Mouse (Mus musculus): ENCODE data around the gene Stab2.

The Stab2 gene

DNA sequence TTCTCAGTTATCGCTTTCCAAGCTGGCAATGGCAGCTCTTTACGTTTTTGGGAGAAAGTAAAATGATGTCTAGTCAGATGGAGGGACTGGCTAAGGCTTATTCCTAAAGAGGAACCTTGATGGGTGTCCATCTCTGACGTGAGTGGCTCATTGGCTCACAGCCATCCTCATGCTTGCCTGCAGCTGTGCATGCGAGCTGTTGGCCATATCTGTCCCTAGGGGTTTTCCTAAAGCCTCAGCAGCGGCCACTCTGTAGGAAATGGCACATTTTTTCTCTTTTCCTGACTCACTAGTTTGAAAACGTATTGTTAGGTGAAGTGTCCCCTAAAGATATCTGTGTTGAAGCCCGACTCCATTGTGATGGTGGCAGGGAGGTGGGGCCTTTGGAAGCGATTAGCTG is 18.0 kb downstream of the Stab2 start:
- DNase-seq: peak in 1 of 2 experiments; percentile 36

- DNase-seq: peak; percentile 71 to 75
Measured at GRCm38 (mm10) chr10:86976001-86976726, 31.7 kb downstream of the Stab2 start.

DNA sequence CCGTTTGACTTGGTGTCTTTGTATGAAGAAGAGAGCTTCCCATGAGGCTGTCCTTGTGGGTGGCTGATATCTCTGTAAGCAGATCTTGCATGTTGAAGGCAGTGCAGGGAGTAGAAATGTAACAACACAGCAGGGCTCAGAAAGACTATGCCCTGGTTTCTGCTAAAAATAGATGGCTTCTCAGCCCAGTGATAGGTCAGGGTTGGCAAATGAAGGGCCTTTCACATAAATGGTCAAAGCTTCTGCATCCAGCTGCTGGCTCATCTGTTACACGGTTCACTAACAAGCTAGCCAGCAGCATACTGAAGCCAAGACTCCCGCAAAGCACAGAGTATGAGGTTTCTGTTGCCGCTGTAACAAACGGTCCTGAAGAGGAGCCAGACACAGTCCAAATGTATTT is 34.5 kb downstream of the Stab2 start:
- DNase-seq: no peak

DNA sequence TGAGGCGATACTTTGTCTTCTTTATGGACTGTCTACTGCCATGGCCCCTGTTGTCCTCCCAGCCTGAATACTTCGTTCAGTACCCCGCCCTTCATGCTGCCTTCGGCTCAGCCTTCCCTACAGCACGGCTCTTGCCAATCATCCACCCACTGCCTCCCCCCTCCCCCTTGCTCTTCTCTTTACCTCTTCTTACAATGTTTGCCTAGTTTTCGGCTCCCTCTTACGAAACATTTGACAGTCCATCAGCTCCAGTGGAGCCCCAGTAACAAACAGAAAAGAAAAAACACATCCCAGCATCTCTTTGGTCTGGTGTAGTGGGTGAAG is 35.4 kb downstream of the Stab2 start:
- DNase-seq: no peak

DNA sequence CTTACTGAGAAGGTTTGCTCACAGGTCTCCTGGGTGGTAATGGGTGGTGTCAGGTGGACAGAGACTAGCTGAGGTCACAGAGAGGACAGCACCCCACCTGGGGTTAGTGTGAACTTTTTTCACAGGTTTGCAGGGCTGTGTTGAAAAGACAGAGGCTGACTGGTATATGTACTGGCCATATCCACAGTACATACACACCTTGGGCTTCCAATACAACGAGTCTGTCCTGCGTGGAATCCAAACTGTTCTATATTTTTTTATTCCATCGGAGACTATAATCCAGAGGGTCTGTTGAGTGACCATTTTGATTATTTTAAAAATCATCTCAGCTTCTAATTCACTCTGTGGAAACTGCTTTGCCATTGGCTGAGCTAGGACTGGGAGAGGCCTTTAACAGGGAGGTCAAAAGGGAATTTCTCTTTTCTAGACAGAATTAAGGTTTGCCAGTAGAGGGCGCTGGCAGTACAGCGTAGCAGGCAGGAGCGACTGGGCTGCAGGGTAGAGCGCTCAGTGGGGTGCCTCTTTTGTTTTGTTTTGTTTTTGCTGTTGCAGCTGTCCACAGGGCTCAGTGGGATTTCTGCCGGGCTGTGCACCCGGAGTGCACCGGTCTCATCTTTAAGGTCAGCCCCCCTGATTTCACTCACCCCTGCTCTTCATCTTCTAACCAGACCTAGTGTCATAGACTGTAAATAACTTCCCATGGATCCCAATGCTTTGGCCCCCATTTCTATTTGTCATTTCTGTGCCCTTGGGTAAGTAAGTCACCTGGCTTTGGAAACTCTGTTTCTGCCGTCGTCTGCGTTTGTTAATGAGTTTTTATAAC is 35.9 kb downstream of the Stab2 start:
- DNase-seq: peak; percentile 88 to 93

DNA sequence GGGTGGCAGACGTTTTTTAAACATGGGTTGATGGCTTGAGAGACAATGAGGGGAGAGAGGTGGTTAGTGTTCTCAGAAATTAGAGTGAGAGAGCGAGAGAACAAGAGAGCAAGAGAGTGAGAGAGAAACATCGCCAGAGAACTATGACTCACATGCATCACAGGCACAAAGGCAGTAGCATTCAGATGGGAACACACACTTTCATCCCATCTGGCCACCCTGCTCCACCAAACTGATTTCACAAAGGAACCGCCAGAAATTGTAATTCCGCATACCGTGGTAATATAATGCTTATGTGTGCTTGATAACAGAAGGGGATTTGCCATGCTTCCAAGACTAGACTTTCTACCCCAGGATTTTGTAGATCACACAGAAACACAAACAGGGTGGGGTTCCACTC is 38.5 kb downstream of the Stab2 start:
- DNase-seq: no peak

- DNase-seq: no peak
Measured at GRCm38 (mm10) chr10:86961542-86962466, 46.0 kb downstream of the Stab2 start.

GRCm38 (mm10) chr10:86955299-86955698 is 52.5 kb downstream of the Stab2 start:
- DNase-seq: no peak

GRCm38 (mm10) chr10:86952696-86953095 is 55.1 kb downstream of the Stab2 start:
- no peak for DNase-seq

- no peak for DNase-seq
Measured at GRCm38 (mm10) chr10:86950806-86951205, 57.0 kb downstream of the Stab2 start.

DNA sequence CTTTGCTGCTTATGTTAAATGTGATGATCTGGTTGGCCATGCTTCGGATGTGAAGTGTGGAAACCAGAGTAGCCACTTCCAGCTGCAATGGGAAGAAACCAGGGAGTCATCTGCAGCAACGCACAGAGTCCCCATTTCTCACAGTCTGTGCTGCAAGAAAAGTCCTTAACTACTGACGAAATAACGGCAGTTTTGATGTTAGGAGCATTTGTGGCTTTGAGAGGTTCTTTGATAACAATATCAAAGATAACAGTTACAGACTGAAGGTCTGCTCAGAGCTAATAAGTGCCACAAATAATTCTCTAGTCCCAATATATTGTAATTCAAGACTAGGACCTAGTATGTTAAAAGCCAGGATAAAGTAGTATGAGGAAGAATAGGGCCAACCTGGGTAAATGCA is 57.9 kb downstream of the Stab2 start:
- no peak for DNase-seq

- DNase-seq: no peak
Measured at GRCm38 (mm10) chr10:86947541-86947940, 60.3 kb downstream of the Stab2 start.

DNA sequence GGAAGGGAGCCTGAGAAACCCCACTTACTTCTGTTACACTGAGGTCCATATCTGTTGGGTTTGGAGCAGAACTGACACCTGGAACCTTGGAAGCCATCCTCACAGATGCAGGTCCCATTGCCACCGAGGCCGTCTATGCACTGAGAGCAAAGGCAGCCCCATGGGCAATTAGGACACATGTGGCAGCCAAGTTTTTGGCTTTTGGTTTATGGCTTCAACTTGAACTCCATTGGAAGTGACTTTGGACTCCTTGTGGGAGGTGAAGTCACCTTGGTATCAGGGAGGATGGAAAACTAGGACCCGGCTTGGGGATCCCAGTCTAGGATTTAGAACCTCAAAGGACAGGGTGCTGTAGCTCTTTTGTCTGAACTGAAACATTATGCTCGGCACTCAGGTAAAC is 67.2 kb downstream of the Stab2 start:
- DNase-seq: no peak

DNA sequence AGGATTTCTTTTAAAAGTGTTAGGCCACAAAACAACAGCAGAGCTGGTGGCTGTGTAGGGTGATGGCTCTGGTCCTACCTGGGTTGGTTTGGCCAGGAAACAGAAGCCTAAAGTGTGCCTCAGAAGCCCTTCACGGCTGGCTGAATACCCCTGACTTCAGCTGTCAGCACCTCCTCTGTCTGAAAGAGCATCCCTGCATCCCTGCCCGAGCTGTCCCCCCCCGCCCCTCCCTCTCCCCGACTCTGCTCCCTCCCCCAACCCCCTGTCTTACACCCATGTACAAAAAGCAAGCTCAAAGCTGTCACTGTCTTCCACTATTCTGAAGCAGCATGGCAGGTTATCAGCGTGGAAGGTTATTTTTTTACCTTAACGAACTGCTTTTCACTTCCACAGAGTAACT is 73.4 kb downstream of the Stab2 start:
- no peak for DNase-seq

GRCm38 (mm10) chr10:86933906-86934305 is 73.9 kb downstream of the Stab2 start:
- no peak for DNase-seq

DNA sequence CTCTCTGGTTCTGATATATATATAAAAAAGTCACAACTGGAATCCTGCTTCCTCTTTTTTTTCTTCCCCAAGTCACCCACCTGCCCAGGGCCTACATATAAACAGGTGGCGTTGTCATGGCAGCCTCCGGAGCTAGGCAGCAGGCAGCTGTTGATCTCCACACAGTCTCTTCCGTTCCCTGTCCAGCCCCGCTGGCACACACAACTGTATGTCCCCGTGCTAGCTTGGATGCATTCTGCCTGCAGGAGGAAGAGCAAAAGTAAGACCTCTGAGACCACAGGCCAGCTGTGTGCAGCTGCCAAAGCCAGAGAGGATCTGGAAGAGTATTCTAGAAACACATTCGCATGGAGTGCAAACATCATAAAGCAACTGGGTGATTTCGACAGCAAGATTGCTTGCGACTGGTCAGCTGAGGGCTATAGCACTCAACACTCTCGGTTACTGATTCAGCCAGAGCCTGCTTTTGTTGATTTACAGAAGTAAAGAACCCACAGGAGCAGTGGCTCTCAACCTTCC is 74.6 kb downstream of the Stab2 start:
- no peak for DNase-seq

DNA sequence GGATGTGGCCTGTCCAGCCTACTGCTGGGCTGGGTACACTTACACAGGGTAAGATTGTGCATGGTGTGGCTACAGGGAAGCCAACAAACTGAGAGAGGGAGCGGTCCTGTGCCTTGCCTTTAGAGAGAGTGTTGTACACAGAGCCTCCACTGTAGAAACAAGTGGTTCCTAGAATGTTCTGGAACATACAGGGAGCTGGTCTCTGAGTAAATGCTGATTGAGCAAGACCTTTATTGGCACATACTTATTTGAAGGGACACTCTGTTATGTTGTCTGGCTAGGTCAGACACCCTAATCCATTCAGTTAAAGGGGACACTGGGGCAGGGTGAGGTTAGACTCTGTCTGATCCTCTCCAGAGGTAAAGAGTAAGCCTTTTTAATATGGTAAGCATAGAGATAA is 84.2 kb downstream of the Stab2 start:
- DNase-seq: no peak

DNA sequence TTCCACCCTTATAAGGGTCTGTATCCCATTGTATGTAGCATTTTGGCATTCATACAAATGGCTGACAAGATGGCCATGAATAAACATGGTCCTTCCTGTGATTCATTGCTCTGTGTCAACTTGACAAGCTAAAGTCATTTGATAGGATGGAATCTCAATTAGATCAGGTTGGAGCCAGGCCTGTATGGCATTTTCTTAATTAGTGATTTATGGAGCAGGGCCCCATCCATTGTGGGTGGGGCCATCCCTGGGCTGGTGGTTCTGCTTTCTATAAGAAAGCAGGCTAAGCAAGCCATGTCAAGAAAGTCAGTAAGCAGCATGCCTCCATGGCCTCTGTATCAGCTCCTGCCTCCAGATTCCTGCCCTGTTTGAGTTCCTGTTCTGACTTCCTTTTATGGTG is 92.2 kb downstream of the Stab2 start:
- no peak for DNase-seq

DNA sequence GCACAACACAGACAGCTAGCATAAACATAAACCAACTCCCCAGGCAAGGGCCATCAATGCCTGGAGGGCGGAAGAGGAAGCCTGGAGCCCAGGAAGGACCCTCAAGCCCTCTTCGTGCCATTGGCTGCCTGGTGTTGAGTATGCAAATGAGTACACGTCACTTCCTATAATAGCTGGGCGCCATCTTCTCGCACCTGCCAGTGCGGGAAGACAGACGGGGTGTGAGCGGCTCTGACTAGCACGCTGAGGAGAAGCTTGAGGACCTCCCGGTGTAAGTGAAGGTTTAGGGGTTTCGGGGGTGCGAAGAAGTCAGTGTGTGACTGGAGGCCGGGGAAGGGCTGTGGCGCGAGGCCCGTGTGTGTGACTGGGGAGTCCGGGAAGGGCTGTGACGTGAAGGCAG is 99.3 kb downstream of the Stab2 start:
- no peak for DNase-seq

GRCm38 (mm10) chr10:86907043-86907442 is 100.8 kb downstream of the Stab2 start:
- no peak for DNase-seq

- DNase-seq: no peak
Measured at GRCm38 (mm10) chr10:86895531-86895930, 112.3 kb downstream of the Stab2 start.

- DNase-seq: no peak
Measured at GRCm38 (mm10) chr10:86891066-86891465, 116.8 kb downstream of the Stab2 start.
